Mouse (Mus musculus) megakaryocyte, embryonic 14.5 days (primary cell): ENCODE measurements around the gene Bivm. TPM values are rescaled to one million over a fixed set of nuclear protein-coding genes. Genes with fewer than 3 reads are reported as not detected.

Experiments
- H3K27me3 ChIP-seq: replicated peaks from 2 replicates; pipeline ENCODE3; 2012; ENCODE audit warnings: inconsistent platforms
- H3K36me3 ChIP-seq: replicated peaks from 2 replicates; pipeline ENCODE3; 2012; ENCODE audit warnings: low read length, inconsistent platforms, mixed read lengths
- H3K4me1 ChIP-seq: 2 replicates; pipeline ENCODE4 v1.6.1; 2012; ENCODE audit warnings: inconsistent platforms
- H3K4me3 ChIP-seq: replicated peaks from 2 replicates; pipeline ENCODE3; 2012; ENCODE audit warnings: moderate library complexity, mild to moderate bottlenecking, inconsistent platforms
- H3K9me3 ChIP-seq: 2 replicates; pipeline ENCODE4 v1.6.1; 2012; ENCODE audit warnings: inconsistent platforms
- FLI1 ChIP-seq: IDR thresholded peaks from 2 replicates; pipeline ENCODE4 v1.6.1; 2012; ENCODE audit warnings: low read length, inconsistent platforms, mixed read lengths
- GATA1 ChIP-seq: IDR thresholded peaks from 3 replicates; pipeline ENCODE4 v1.6.1; 2012; ENCODE audit warnings: mixed read lengths, low read length, inconsistent platforms, borderline replicate concordance
- polyA plus RNA-seq: library from polyadenylated mRNA; stranded (reverse); fragments of >175 nt; gene quantifications from 2 replicates; pipeline ENCODE4 v1.2.3, GENCODE M21; 2012; ENCODE audit warnings: low replicate concordance; ENCODE audit not compliant: insufficient read depth

Gene Bivm
- polyA plus RNA-seq, 1 experiment, result 5.2 TPM

GRCm38 (mm10) chr1:44172656-44173055, 53.9 kb downstream of the Bivm start:
- peaks cover 89% of the 10 kb centered on the region for H3K36me3 ChIP-seq
- no peak overlapping the region for H3K4me3 ChIP-seq
- H3K4me1 ChIP-seq, result peaks cover 5% of the 10 kb centered on the region; the same call in 1 of the 2 replicates
- H3K9me3 ChIP-seq, result peaks cover 12% of the 10 kb centered on the region; the same call in 1 of the 2 replicates
- no peaks in the 10 kb centered on the region for H3K27me3 ChIP-seq
- TF ChIP-seq FLI1 (no peak), GATA1 (no peak)

GRCm38 (mm10) chr1:44173903-44174302, 55.1 kb downstream of the Bivm start:
- H3K36me3 ChIP-seq, result peaks cover 91% of the 10 kb centered on the region
- no peaks in the 10 kb centered on the region for H3K27me3 ChIP-seq
- TF ChIP-seq FLI1 (no peak), GATA1 (no peak)
- H3K9me3 ChIP-seq, result peaks cover 12% of the 10 kb centered on the region; the same call in 1 of the 2 replicates
- H3K4me3 ChIP-seq, result no peak overlapping the region
- H3K4me1 ChIP-seq, result peaks cover 5% of the 10 kb centered on the region; the same call in 1 of the 2 replicates

GRCm38 (mm10) chr1:44178086-44178485, 59.3 kb downstream of the Bivm start:
- no peaks in the 10 kb centered on the region for H3K27me3 ChIP-seq
- no peaks in the 10 kb centered on the region for H3K9me3 ChIP-seq
- no peak for TF ChIP-seq GATA1
- TF ChIP-seq FLI1, result no peak
- H3K4me3 ChIP-seq, result no peak overlapping the region
- peaks cover 76% of the 10 kb centered on the region for H3K36me3 ChIP-seq
- no peaks in the 10 kb centered on the region for H3K4me1 ChIP-seq

GRCm38 (mm10) chr1:44186396-44186795, 67.6 kb downstream of the Bivm start:
- Histone ChIP-seq H3K4me3 (no peak overlapping the region), H3K4me1 (no peaks in the 10 kb centered on the region), H3K36me3 (peaks cover 5% of the 10 kb centered on the region), H3K9me3 (no peaks in the 10 kb centered on the region), H3K27me3 (no peaks in the 10 kb centered on the region)
- no peak for TF ChIP-seq GATA1
- no peak for TF ChIP-seq FLI1

Other genes starting within 250 kb of the Bivm start
- 2.4 and 4.2 TPM in 2 replicates for gene Tpp2, start 185.3 kb upstream of the Bivm start, polyA plus RNA-seq
- not detected in 2 replicates for gene Mettl21c, start 98.9 kb upstream of the Bivm start, polyA plus RNA-seq
- gene Gm8251, start 57.0 kb upstream of the Bivm start, polyA plus RNA-seq, result not detected in 2 replicates
- gene Tex30, start 16.5 kb upstream of the Bivm start, polyA plus RNA-seq, result 1.4 and 3.0 TPM in 2 replicates
- 4.4 and 5.1 TPM in 2 replicates for gene Kdelc1, start 149 bp upstream of the Bivm start, polyA plus RNA-seq
- 1.7 TPM in 1 of 2 replicates, not detected in the other for gene Ercc5, start 28.8 kb downstream of the Bivm start, polyA plus RNA-seq
- not detected in 2 replicates for gene Mettl21e, start 100.0 kb downstream of the Bivm start, polyA plus RNA-seq